Mouse (Mus musculus) liver (tissue): ENCODE data around the gene Ranbp10.
A peak's percentile ranks its signal among the peaks of the same experiment; 100 is the strongest.

ENCODE experiments used
- DNase-seq: peaks from one replicate; pipeline ENCODE4 v3.0.0-alpha.2; 2020; ENCODE audit warnings: mixed read lengths

The Ranbp10 gene

GRCm38 (mm10) chr8:105780298-105780697 is 46.9 kb downstream of the Ranbp10 start:
- DNase-seq, result no peak

- DNase-seq, result no peak
Observed at GRCm38 (mm10) chr8:105777833-105778232, 49.3 kb downstream of the Ranbp10 start.

- no peak for DNase-seq
Observed at GRCm38 (mm10) chr8:105774498-105774897, 52.7 kb downstream of the Ranbp10 start.

- no peak for DNase-seq
Observed at GRCm38 (mm10) chr8:105773441-105773861, 53.7 kb downstream of the Ranbp10 start.

GRCm38 (mm10) chr8:105771398-105772175 is 55.6 kb downstream of the Ranbp10 start:
- no peak for DNase-seq

- no peak for DNase-seq
Observed at GRCm38 (mm10) chr8:105770609-105771008, 56.5 kb downstream of the Ranbp10 start.

GRCm38 (mm10) chr8:105768485-105769257 is 58.5 kb downstream of the Ranbp10 start:
- no peak for DNase-seq

GRCm38 (mm10) chr8:105758277-105759108 is 68.7 kb downstream of the Ranbp10 start, which contains the start of gene Gfod2:
TSS of gene Gfod2 (minus strand) at chr8:105758664.
- DNase-seq, result peak; percentile 98

GRCm38 (mm10) chr8:105757796-105758276 is 69.3 kb downstream of the Ranbp10 start:
- DNase-seq, result no peak

- DNase-seq, result no peak
Observed at GRCm38 (mm10) chr8:105754688-105755087, 72.5 kb downstream of the Ranbp10 start.

- no peak for DNase-seq
Observed at GRCm38 (mm10) chr8:105753916-105754315, 73.2 kb downstream of the Ranbp10 start.

GRCm38 (mm10) chr8:105750606-105751005 is 76.5 kb downstream of the Ranbp10 start:
- DNase-seq, result peak; percentile 54

- DNase-seq, result no peak
Observed at GRCm38 (mm10) chr8:105743301-105743700, 83.8 kb downstream of the Ranbp10 start.

- no peak for DNase-seq
Observed at GRCm38 (mm10) chr8:105739216-105739615, 87.9 kb downstream of the Ranbp10 start.

GRCm38 (mm10) chr8:105732186-105732585 is 95.0 kb downstream of the Ranbp10 start:
- DNase-seq, result no peak

- peak; percentile 29 for DNase-seq
Observed at GRCm38 (mm10) chr8:105727397-105728124, 99.6 kb downstream of the Ranbp10 start.

GRCm38 (mm10) chr8:105725726-105726125 is 101.4 kb downstream of the Ranbp10 start:
- DNase-seq, result no peak

GRCm38 (mm10) chr8:105722861-105723260 is 104.3 kb downstream of the Ranbp10 start:
- no peak for DNase-seq

GRCm38 (mm10) chr8:105719637-105720036 is 107.5 kb downstream of the Ranbp10 start:
- no peak for DNase-seq
